ENCODE assay signal across 10 mouse cellular contexts in genomic region chr16:14004170-14004569, GRCm38 (mm10). TPM values are rescaled to one million over a fixed set of nuclear protein-coding genes. Genes with fewer than 3 reads are reported as not detected.
DNase-seq lines count a peak whose midpoint lies in the region; ATAC-seq and TF ChIP-seq lines count a peak whose summit lies in the region.
"Had no signal": no experiment of that assay in that cellular context is flagged by ENCODE, and none has a peak within 500 bp of the region (broad histone marks: within the 10 kb centered on the region; RNA-seq: fewer than 3 reads in every experiment).

No protein-coding gene starts in this region.

- no peak overlapping the region for H3K4me3 ChIP-seq in hindbrain, embryonic 11.5 days (ENCODE audit: low read depth, low read length)
- no peak overlapping the region for H3K4me3 ChIP-seq in liver, adult 2 months (ENCODE audit: insufficient read depth, low read depth, low read length)
- H3K4me3 ChIP-seq in stomach, embryonic 16.5 days (replicated peaks; ENCODE audit: low read length), result no peak overlapping the region
- H3K4me3 ChIP-seq: embryonic facial prominence, embryonic 13.5 days had no signal

- WGBS in hindbrain, embryonic 11.5 days, result 26% methylated on average over 3 of the region's 3 CpGs
- 10% methylated on average over 3 of the region's 3 CpGs for WGBS in liver, adult 2 months
- 16% methylated on average over 3 of the region's 3 CpGs for WGBS in stomach, embryonic 16.5 days

- TF ChIP-seq POLR2A in liver, adult 2 months (IDR thresholded peaks at IDR 0.05; ENCODE audit: extremely low read depth, insufficient read depth, low read length), result no peak

- ATAC-seq in hindbrain, embryonic 11.5 days (ENCODE audit: low FRiP score), result peak; percentile 47; the same call in 1 of the 2 replicates
- peak; percentile 84 for ATAC-seq in stomach, embryonic 16.5 days (ENCODE audit: insufficient read depth, low FRiP score)

- no peak overlapping the region for H3K27ac ChIP-seq in hindbrain, embryonic 11.5 days (ENCODE audit: low read depth, low read length)
- peak overlapping the region; percentile 94 for H3K27ac ChIP-seq in liver, adult 2 months (replicated peaks; ENCODE audit: insufficient read depth, low read depth, low read length)
- H3K27ac ChIP-seq in stomach, embryonic 16.5 days (ENCODE audit: low read length), result peak overlapping the region; percentile 54; the same call in 1 of the 2 replicates
- H3K27ac ChIP-seq: embryonic facial prominence, embryonic 13.5 days had no signal

- no peaks in the 10 kb centered on the region for H3K4me1 ChIP-seq in hindbrain, embryonic 11.5 days (replicated peaks; ENCODE audit: control insufficient read depth, insufficient read depth, low read length)
- H3K4me1 ChIP-seq in liver, adult 2 months (ENCODE audit: control insufficient read depth, insufficient read depth, low read length), result peaks cover 11% of the 10 kb centered on the region
- 0 out of 2 replicates have a peak, but pooled peaks cover 3% of the 10 kb centered on the region for H3K4me1 ChIP-seq in stomach, embryonic 16.5 days (ENCODE audit: control insufficient read depth, insufficient read depth, low read length)
- H3K4me1 ChIP-seq: embryonic facial prominence, embryonic 13.5 days had no signal

- no peak overlapping the region for H3K9ac ChIP-seq in hindbrain, embryonic 11.5 days (ENCODE audit: low read depth, low read length)
- H3K9ac ChIP-seq in liver, adult 2 months (ENCODE audit: low read depth, low read length), result no peak overlapping the region
- H3K9ac ChIP-seq in stomach, embryonic 16.5 days (ENCODE audit: low read length), result no peak overlapping the region
- H3K9ac ChIP-seq: embryonic facial prominence, embryonic 13.5 days had no signal

- H3K36me3 ChIP-seq in hindbrain, embryonic 11.5 days (ENCODE audit: control insufficient read depth, insufficient read depth, low read length), result no peaks in the 10 kb centered on the region
- no peaks in the 10 kb centered on the region for H3K36me3 ChIP-seq in liver, adult 2 months (ENCODE audit: control insufficient read depth, insufficient read depth, low read length)
- no peaks in the 10 kb centered on the region for H3K36me3 ChIP-seq in stomach, embryonic 16.5 days (ENCODE audit: control insufficient read depth, insufficient read depth, low read length)
- H3K36me3 ChIP-seq: embryonic facial prominence, embryonic 13.5 days had no signal

- H3K79me2 ChIP-seq in liver, adult 2 months (ENCODE audit: control insufficient read depth, insufficient read depth, low read length), result no peaks in the 10 kb centered on the region

- no peaks in the 10 kb centered on the region for H3K27me3 ChIP-seq in hindbrain, embryonic 11.5 days (ENCODE audit: control insufficient read depth, insufficient read depth, low read length)
- no peaks in the 10 kb centered on the region for H3K27me3 ChIP-seq in liver, adult 2 months (ENCODE audit: control insufficient read depth, insufficient read depth, low read length)
- H3K27me3 ChIP-seq in stomach, embryonic 16.5 days (ENCODE audit: control insufficient read depth, insufficient read depth, low read length), result no peaks in the 10 kb centered on the region
- H3K27me3 ChIP-seq: embryonic facial prominence, embryonic 13.5 days had no signal

- TF ChIP-seq CTCF in liver, adult 2 months (IDR thresholded peaks at IDR 0.05; ENCODE audit: low read depth, low read length), result peak; percentile 58

- H3K9me3 ChIP-seq in hindbrain, embryonic 11.5 days (ENCODE audit: control insufficient read depth, low read length), result no peaks in the 10 kb centered on the region
- no peaks in the 10 kb centered on the region for H3K9me3 ChIP-seq in stomach, embryonic 16.5 days (replicated peaks; ENCODE audit: control insufficient read depth, low read length)
- H3K9me3 ChIP-seq: embryonic facial prominence, embryonic 13.5 days had no signal

- no peak overlapping the region for H3K4me2 ChIP-seq in hindbrain, embryonic 11.5 days (replicated peaks; ENCODE audit: low read depth, low read length)
- no peak overlapping the region; the same call in 1 of the 2 replicates for H3K4me2 ChIP-seq in stomach, embryonic 16.5 days (ENCODE audit: low read depth, low read length)
- H3K4me2 ChIP-seq: embryonic facial prominence, embryonic 13.5 days had no signal

- peak; percentile 3 for DNase-seq in thymus, postnatal 0 days (ENCODE audit: low spot score)
- no peak for DNase-seq in thymus, postnatal 25 days
- peak; percentile 20 for DNase-seq in hindbrain, embryonic 11.5 days (ENCODE audit: low spot score)
- peak; percentile 94 for DNase-seq in liver, adult 2 months (ENCODE audit: extremely low read depth, low read depth, low spot score)
- DNase-seq in layer of hippocampus, postnatal 25 days (ENCODE audit: extremely low spot score in 1 of 2, low spot score in 1 of 2), result no peak
- no peak for DNase-seq in left cerebral cortex, adult 9 months (ENCODE audit: low spot score in 2 of 2)
- no peak for DNase-seq in urinary bladder, postnatal 14 days (ENCODE audit: low spot score)

RNA-seq across cellular contexts. Expression of gene Ifitm7, which starts 17.5 kb away (rescaled TPM):
- polyA plus RNA-seq in thymus, postnatal 0 days (2015; fragmentation: Nextera tagmentation; extraction: Ambion mirVana), result not detected in 2 replicates
- polyA plus RNA-seq in hindbrain, embryonic 11.5 days (2014; fragmentation: Nextera tagmentation; extraction: Ambion mirVana), result 0.85 and 1.0 TPM in 2 replicates
- total RNA-seq in liver, adult 2 months (2014; rRNA removed), result not detected in 2 replicates
- polyA plus RNA-seq in liver, adult 2 months (2012; rRNA removed), result not detected in 2 replicates
- polyA plus RNA-seq in stomach, embryonic 16.5 days (2015; fragmentation: Nextera tagmentation; extraction: Ambion mirVana), result 0.19 TPM in 1 of 2 replicates, not detected in the other
- total RNA-seq in layer of hippocampus, postnatal 25 days (2021), result 1 to 10 TPM in 1 of 2 experiments, under 1 TPM in 1; 0.98 to 1.5 TPM
- total RNA-seq: neutrophil, adult 5-6 weeks had no signal

RNA-seq across cellular contexts. Expression of gene 2900011O08Rik, which starts 17.8 kb away (rescaled TPM):
- 0.05 TPM in 1 of 2 replicates, not detected in the other for polyA plus RNA-seq in thymus, postnatal 0 days (2015; fragmentation: Nextera tagmentation; extraction: Ambion mirVana)
- polyA plus RNA-seq in hindbrain, embryonic 11.5 days (2014; fragmentation: Nextera tagmentation; extraction: Ambion mirVana), result 37.1 and 38.4 TPM in 2 replicates
- total RNA-seq in liver, adult 2 months (2014; rRNA removed), result not detected in 2 replicates
- polyA plus RNA-seq in liver, adult 2 months (2012; rRNA removed), result 0.04 TPM in 1 of 2 replicates, not detected in the other
- polyA plus RNA-seq in stomach, embryonic 16.5 days (2015; fragmentation: Nextera tagmentation; extraction: Ambion mirVana), result 2.0 and 2.5 TPM in 2 replicates
- total RNA-seq in layer of hippocampus, postnatal 25 days (2021), result 100 to 1,000 TPM; 259 to 282 TPM
- total RNA-seq: neutrophil, adult 5-6 weeks had no signal

Comparison
In these comparisons a context has a peak if more than half of its experiments do, and no peak if none do; other contexts are left out.
1. DNase-seq: peak in thymus, postnatal 0 days (single experiment), hindbrain, embryonic 11.5 days (single experiment) and liver, adult 2 months (single experiment); none in thymus, postnatal 25 days (single experiment), layer of hippocampus, postnatal 25 days (0 of 2), left cerebral cortex, adult 9 months (0 of 2) and urinary bladder, postnatal 14 days (single experiment).
2. RNA of gene 2900011O08Rik, which starts 17.8 kb away (polyA plus RNA-seq): 37.1 to 38.4 TPM in hindbrain, embryonic 11.5 days; 2.0 to 2.5 TPM in stomach, embryonic 16.5 days, 0.05 TPM in thymus, postnatal 0 days and 0.04 TPM in liver, adult 2 months; every median in the first group is over 10 times any median in the second.